Mouse (Mus musculus): ENCODE results near the gene 2310009B15Rik.

DNA sequence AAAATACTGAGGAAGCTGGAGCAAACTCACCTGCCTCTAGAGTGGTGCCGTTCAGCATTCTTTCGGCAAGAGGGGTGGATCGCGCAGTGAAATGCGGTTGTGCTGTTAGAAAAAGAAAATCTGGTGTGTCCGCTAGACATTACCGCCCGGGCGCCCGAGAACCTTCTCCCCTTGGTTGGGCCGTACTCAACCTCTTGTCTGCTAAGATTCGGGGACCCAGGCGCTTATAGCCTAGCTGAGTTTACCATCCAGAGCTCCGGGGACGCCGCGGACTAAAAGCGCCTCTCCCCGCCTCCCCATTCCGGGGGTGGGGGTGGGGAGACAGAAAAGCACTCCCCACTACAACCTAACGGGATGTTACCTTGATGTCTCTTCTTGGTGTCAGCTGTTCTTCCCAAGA lies 9.5 kb downstream of the 2310009B15Rik start:
- TF ChIP-seq POLR2A (IDR thresholded peaks at IDR 0.05; ENCODE audit: borderline replicate concordance, insufficient read depth, low read length) (no peak), CTCF (IDR thresholded peaks at IDR 0.05; ENCODE audit: borderline replicate concordance, insufficient read depth, low read depth, low read length) (no peak)

Data from cerebellum, adult 2 months (tissue).